Mouse (Mus musculus) megakaryocyte, embryonic 14.5 days (primary cell): Measurements from ENCODE around the gene Olfr522. TPM values are rescaled to one million over a fixed set of nuclear protein-coding genes. Genes with fewer than 3 reads are reported as not detected.

Source experiments
- H3K27me3 ChIP-seq: replicated peaks from 2 replicates; pipeline ENCODE3; 2012; ENCODE audit warnings: inconsistent platforms
- H3K36me3 ChIP-seq: replicated peaks from 2 replicates; pipeline ENCODE3; 2012; ENCODE audit warnings: low read length, inconsistent platforms, mixed read lengths
- H3K4me1 ChIP-seq: 2 replicates; pipeline ENCODE4 v1.6.1; 2012; ENCODE audit warnings: inconsistent platforms
- H3K4me3 ChIP-seq: replicated peaks from 2 replicates; pipeline ENCODE3; 2012; ENCODE audit warnings: moderate library complexity, mild to moderate bottlenecking, inconsistent platforms
- H3K9me3 ChIP-seq: 2 replicates; pipeline ENCODE4 v1.6.1; 2012; ENCODE audit warnings: inconsistent platforms
- FLI1 ChIP-seq: IDR thresholded peaks from 2 replicates; pipeline ENCODE4 v1.6.1; 2012; ENCODE audit warnings: low read length, inconsistent platforms, mixed read lengths
- GATA1 ChIP-seq: IDR thresholded peaks from 3 replicates; pipeline ENCODE4 v1.6.1; 2012; ENCODE audit warnings: mixed read lengths, low read length, inconsistent platforms, borderline replicate concordance
- polyA plus RNA-seq: library from polyadenylated mRNA; stranded (reverse); fragments of >175 nt; gene quantifications from 2 replicates; pipeline ENCODE4 v1.2.3, GENCODE M21; 2012; ENCODE audit warnings: low replicate concordance; ENCODE audit not compliant: insufficient read depth

The Olfr522 gene
- polyA plus RNA-seq, 1 experiment: not detected

- peaks cover 62% of the 10 kb centered on the region for H3K4me1 ChIP-seq
- H3K36me3 ChIP-seq: no peaks in the 10 kb centered on the region
- H3K9me3 ChIP-seq: no peaks in the 10 kb centered on the region
- H3K4me3 ChIP-seq: no peak overlapping the region
- TF ChIP-seq GATA1 (no peak), FLI1 (no peak)
- H3K27me3 ChIP-seq: no peaks in the 10 kb centered on the region
Observed at GRCm38 (mm10) chr7:140120484-140120883, 44.1 kb downstream of the Olfr522 start.

- Histone ChIP-seq H3K36me3 (peaks cover 15% of the 10 kb centered on the region), H3K4me3 (peak within 1 kb of the TSS; percentile 94), H3K27me3 (no peaks in the 10 kb centered on the region), H3K4me1 (peaks cover 37% of the 10 kb centered on the region), H3K9me3 (no peaks in the 10 kb centered on the region)
- TF ChIP-seq FLI1 (no peak), GATA1 (no peak)
Observed at GRCm38 (mm10) chr7:140116329-140117054, 48.1 kb downstream of the Olfr522 start, which contains the start of gene Echs1. TSS of gene Echs1 (minus strand) at chr7:140116476.

- Histone ChIP-seq H3K4me3 (peak within 1 kb of the TSS; percentile 94), H3K9me3 (no peaks in the 10 kb centered on the region), H3K36me3 (peaks cover 22% of the 10 kb centered on the region), H3K27me3 (no peaks in the 10 kb centered on the region), H3K4me1 (peaks cover 35% of the 10 kb centered on the region)
- no peak for TF ChIP-seq GATA1
- TF ChIP-seq FLI1: no peak
Observed at GRCm38 (mm10) chr7:140115583-140116328, 48.8 kb downstream of the Olfr522 start, which contains the start of gene Paox. TSS of gene Paox (plus strand) at chr7:140115799.

- no peak overlapping the region for H3K4me3 ChIP-seq
- peaks cover 24% of the 10 kb centered on the region for H3K4me1 ChIP-seq
- TF ChIP-seq FLI1 (no peak), GATA1 (no peak)
- peaks cover 60% of the 10 kb centered on the region for H3K36me3 ChIP-seq
- no peaks in the 10 kb centered on the region for H3K9me3 ChIP-seq
- no peaks in the 10 kb centered on the region for H3K27me3 ChIP-seq
Observed at GRCm38 (mm10) chr7:140111943-140112342, 52.6 kb downstream of the Olfr522 start.

Other genes with a start within 250 kb of the Olfr522 start
- gene Utf1, start 221.0 kb downstream of the Olfr522 start, polyA plus RNA-seq: not detected in 2 replicates
- gene 6430531B16Rik, start 186.0 kb downstream of the Olfr522 start, polyA plus RNA-seq: 0.31 TPM in 1 of 2 replicates, not detected in the other
- gene Adam8, start 172.2 kb downstream of the Olfr522 start, polyA plus RNA-seq: 7.8 and 22.3 TPM in 2 replicates
- 13.1 and 14.7 TPM in 2 replicates for gene Zfp511, start 128.4 kb downstream of the Olfr522 start, polyA plus RNA-seq
- 0.54 and 3.8 TPM in 2 replicates for gene Tubgcp2, start 128.1 kb downstream of the Olfr522 start, polyA plus RNA-seq
- gene Msx3, start 115.7 kb downstream of the Olfr522 start, polyA plus RNA-seq: not detected in 2 replicates
- gene Caly, start 82.2 kb downstream of the Olfr522 start, polyA plus RNA-seq: 0.22 and 5.4 TPM in 2 replicates
- not detected in 2 replicates for gene Prap1, start 71.4 kb downstream of the Olfr522 start, polyA plus RNA-seq
- 6.5 and 31.6 TPM in 2 replicates for gene Fuom, start 62.3 kb downstream of the Olfr522 start, polyA plus RNA-seq
- 2.9 and 4.3 TPM in 2 replicates for gene Paox, start 49.0 kb downstream of the Olfr522 start, polyA plus RNA-seq
- gene Echs1, start 48.3 kb downstream of the Olfr522 start, polyA plus RNA-seq: 5.5 TPM in 1 of 2 replicates, not detected in the other
- 6.6 TPM in 1 of 2 replicates, not detected in the other for gene Mtg1, start 27.2 kb downstream of the Olfr522 start, polyA plus RNA-seq
- not detected in 2 replicates for gene Sprn, start 9.9 kb downstream of the Olfr522 start, polyA plus RNA-seq
- gene Olfr523, start 8.5 kb upstream of the Olfr522 start, polyA plus RNA-seq: not detected in 2 replicates
- gene Olfr524, start 41.2 kb upstream of the Olfr522 start, polyA plus RNA-seq: not detected in 2 replicates
- gene Cd163l1, start 53.5 kb upstream of the Olfr522 start, polyA plus RNA-seq: 0.15 TPM in 1 of 2 replicates, not detected in the other
- not detected in 2 replicates for gene 5830411N06Rik, start 82.5 kb upstream of the Olfr522 start, polyA plus RNA-seq
- not detected in 2 replicates for gene Olfr525, start 156.1 kb upstream of the Olfr522 start, polyA plus RNA-seq
- gene Olfr527, start 169.3 kb upstream of the Olfr522 start, polyA plus RNA-seq: 0.71 TPM in 1 of 2 replicates, not detected in the other
- not detected in 2 replicates for gene Olfr60, start 196.9 kb upstream of the Olfr522 start, polyA plus RNA-seq
- gene Olfr530, start 211.6 kb upstream of the Olfr522 start, polyA plus RNA-seq: not detected in 2 replicates
- gene Olfr531, start 238.2 kb upstream of the Olfr522 start, polyA plus RNA-seq: not detected in 2 replicates